Mouse (Mus musculus): ENCODE results near the gene Dgcr2. TPM values are rescaled to one million over a fixed set of nuclear protein-coding genes. Genes with fewer than 3 reads are reported as not detected.

Dgcr2 gene
- polyA plus RNA-seq, 1 experiment from 2014 or later = 119 TPM

DNA sequence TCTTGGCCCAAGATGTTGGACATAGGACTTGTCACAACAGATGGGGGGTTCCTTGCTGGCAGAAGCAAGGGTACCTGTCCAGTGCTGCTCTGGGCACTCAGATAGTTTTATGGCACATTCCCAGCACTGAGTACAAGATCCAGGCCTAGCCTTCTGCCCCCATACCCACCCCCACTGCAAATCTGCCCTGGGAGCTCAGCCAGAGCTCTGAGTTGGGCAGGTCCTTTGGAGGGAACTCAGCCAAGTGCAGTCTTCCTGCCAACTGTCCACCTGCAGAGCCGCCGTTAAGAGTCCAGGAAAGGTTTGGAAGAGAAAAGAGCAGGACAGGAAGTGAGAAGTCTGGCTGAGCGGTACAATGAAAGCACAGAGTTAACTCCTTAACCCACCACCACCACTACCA, 5.8 kb downstream of the Dgcr2 start:
- Histone ChIP-seq H3K9ac (no peak overlapping the region), H3K27me3 (replicated peaks) (no peaks in the 10 kb centered on the region), H3K4me3 (no peak overlapping the region), H3K27ac (no peak overlapping the region), H3K36me3 (replicated peaks) (no peaks in the 10 kb centered on the region), H3K4me1 (peaks cover 20% of the 10 kb centered on the region), H3K4me2 (0 out of 2 replicates have a peak overlapping the region, but pooled peaks have one; percentile 53), H3K9me3 (no peaks in the 10 kb centered on the region)
- 81% methylated on average over 3 of the region's 3 CpGs for WGBS
- no peak for ATAC-seq (replicated peaks)

GRCm38 (mm10) chr16:17891567-17891959, 6.8 kb downstream of the Dgcr2 start, which contains the start of gene Gm20518:
Gene Gm20518, minus strand, starts transcription at chr16:17891671.
- H3K4me2 ChIP-seq = peak within 1 kb of the TSS; percentile 80
- peak within 1 kb of the TSS; percentile 97 for H3K27ac ChIP-seq
- peak within 1 kb of the TSS; percentile 98 for H3K9ac ChIP-seq
- no peaks in the 10 kb centered on the region for H3K27me3 ChIP-seq (replicated peaks)
- H3K9me3 ChIP-seq = no peaks in the 10 kb centered on the region
- peak within 1 kb of the TSS; percentile 78 for H3K4me3 ChIP-seq
- H3K4me1 ChIP-seq = peaks cover 24% of the 10 kb centered on the region
- under 1% methylated on average over 37 of the region's 38 CpGs for WGBS
- H3K36me3 ChIP-seq (replicated peaks) = no peaks in the 10 kb centered on the region
- peak; percentile 97 for ATAC-seq (replicated peaks)

DNA sequence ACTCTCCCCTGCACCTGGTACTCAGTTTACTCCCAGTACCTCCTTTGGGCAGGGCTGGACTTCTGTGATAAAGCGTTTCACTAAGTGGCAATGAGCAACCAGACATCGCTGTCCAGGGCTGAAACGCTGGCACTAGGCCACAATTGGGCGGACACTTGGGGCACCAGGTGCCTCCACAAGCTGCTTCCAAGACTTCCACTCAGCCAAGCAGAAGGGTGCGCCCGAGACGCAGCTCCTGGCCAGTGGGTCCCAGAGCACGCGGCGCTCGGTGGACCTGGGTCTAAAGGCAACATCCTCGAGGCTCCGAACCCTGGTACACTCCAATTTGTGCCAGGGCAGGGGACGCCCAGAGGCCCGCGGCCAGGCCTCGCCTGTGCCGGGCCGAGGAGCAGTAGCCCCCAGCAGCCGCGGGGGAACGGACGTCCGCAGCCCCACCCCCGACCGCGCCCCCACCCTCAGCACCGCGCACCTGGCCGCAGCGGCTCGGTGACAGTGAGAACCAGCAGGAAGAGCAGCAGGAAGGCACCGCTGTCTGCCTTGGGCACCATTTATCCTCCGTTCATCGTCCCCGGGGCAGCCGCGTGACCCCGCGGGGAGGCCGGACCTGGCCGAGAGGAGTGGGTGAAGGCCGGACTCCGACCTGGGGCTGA, 7.3 kb downstream of the Dgcr2 start:
- peaks cover 27% of the 10 kb centered on the region for H3K4me1 ChIP-seq
- H3K4me3 ChIP-seq = peak overlapping the region; percentile 78
- H3K9ac ChIP-seq = peak overlapping the region; percentile 98
- no peaks in the 10 kb centered on the region for H3K27me3 ChIP-seq (replicated peaks)
- H3K9me3 ChIP-seq = no peaks in the 10 kb centered on the region
- WGBS = under 1% methylated on average over 44 of the region's 44 CpGs
- ATAC-seq (replicated peaks) = peak; percentile 68
- peak overlapping the region; percentile 97 for H3K27ac ChIP-seq
- H3K4me2 ChIP-seq = peak overlapping the region; percentile 80
- H3K36me3 ChIP-seq (replicated peaks) = no peaks in the 10 kb centered on the region

GRCm38 (mm10) chr16:17890342-17890727, 8.0 kb downstream of the Dgcr2 start:
- peaks cover 30% of the 10 kb centered on the region for H3K4me1 ChIP-seq
- H3K27ac ChIP-seq = peak overlapping the region; percentile 97; the same call in 1 of the 2 replicates
- H3K4me3 ChIP-seq = peak overlapping the region; percentile 78
- 50% methylated on average over 2 of the region's 2 CpGs for WGBS
- H3K36me3 ChIP-seq (replicated peaks) = no peaks in the 10 kb centered on the region
- H3K27me3 ChIP-seq (replicated peaks) = no peaks in the 10 kb centered on the region
- ATAC-seq (replicated peaks) = no peak
- peak overlapping the region; percentile 80 for H3K4me2 ChIP-seq
- peak overlapping the region; percentile 98 for H3K9ac ChIP-seq
- H3K9me3 ChIP-seq = no peaks in the 10 kb centered on the region

DNA sequence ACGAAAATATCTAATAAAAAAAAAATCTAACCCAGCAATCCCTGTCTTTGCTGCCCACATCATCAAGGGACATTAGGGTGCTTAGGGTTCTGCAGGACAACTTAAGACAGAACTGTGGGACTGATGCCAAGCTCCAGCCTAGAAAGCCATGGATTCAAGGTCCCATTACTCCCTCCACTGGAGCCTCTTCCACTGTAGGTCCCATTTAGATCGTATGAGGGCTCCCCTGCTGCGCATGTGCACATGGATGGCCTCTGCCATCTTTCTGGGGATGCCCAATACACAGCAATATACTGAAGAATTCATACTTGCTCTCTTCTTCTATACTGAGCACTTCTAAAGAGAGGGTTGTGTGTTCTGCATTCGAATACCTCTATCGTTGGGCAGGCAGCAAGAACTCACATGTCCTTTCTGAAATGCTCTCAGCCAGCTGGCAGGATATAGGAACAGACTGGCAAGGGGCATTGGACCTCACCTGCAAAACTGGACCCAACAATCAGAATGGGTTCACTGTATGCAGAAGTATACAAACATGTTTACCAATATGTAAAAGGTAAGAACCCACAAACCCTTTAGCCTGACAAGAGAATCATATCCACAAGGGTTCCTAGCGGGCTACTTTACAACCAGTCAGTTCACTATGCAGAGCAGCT, 8.5 kb downstream of the Dgcr2 start:
- H3K27ac ChIP-seq = no peak overlapping the region
- peak overlapping the region; percentile 80 for H3K4me2 ChIP-seq
- no peaks in the 10 kb centered on the region for H3K36me3 ChIP-seq (replicated peaks)
- H3K4me3 ChIP-seq = peak overlapping the region; percentile 78
- H3K27me3 ChIP-seq (replicated peaks) = no peaks in the 10 kb centered on the region
- H3K9me3 ChIP-seq = no peaks in the 10 kb centered on the region
- peaks cover 30% of the 10 kb centered on the region for H3K4me1 ChIP-seq
- peak overlapping the region; percentile 98 for H3K9ac ChIP-seq
- no peak for ATAC-seq (replicated peaks)
- 85% methylated on average over 6 of the region's 6 CpGs for WGBS

DNA sequence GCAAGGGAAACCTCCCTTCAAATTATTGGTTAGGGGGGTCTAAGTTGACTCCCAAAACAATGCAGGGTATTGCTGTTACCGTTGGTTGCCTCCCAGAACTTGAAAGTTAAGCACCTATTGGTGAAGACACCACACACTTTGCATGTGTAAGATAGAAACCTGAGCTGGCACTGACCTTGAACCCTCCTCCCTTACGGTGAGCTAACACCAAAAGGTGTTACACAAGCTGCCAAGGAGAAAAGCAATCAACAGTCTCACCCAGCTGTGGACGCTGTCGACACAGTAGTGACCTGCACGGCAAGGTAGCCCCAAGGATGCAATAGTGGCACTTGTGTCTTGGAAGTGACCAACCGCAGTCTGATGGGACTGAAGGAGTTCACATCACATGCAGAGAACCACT, 14.2 kb downstream of the Dgcr2 start:
- Histone ChIP-seq H3K9ac (no peak overlapping the region), H3K4me2 (no peak overlapping the region), H3K27ac (no peak overlapping the region), H3K4me3 (no peak overlapping the region), H3K36me3 (replicated peaks) (no peaks in the 10 kb centered on the region), H3K4me1 (peaks cover 13% of the 10 kb centered on the region), H3K27me3 (replicated peaks) (no peaks in the 10 kb centered on the region), H3K9me3 (no peaks in the 10 kb centered on the region)
- no peak for ATAC-seq (replicated peaks)
- WGBS = 92% methylated on average over 6 of the region's 6 CpGs

DNA sequence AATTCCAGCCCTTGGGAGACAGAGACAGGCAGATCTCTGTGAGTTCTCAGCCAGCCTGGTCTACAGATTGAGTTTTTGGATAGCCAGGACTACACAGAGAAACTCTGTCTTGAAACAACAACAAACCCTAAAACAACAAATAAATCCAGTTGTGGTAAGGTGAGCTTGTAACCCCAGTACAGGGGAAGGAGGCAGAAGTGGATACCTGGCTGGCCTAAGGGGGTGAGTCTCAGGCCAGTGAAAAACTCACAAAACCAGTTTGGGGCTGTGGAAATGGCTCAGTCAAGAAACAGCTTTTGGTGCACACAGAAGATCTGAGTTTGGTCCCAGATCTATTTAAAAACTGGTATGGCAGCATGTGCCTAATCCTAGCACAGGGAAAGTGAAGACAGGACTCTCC, 16.2 kb downstream of the Dgcr2 start:
- no peak for ATAC-seq (replicated peaks)
- Histone ChIP-seq H3K4me1 (peaks cover 13% of the 10 kb centered on the region), H3K9me3 (no peaks in the 10 kb centered on the region), H3K4me2 (no peak overlapping the region), H3K9ac (no peak overlapping the region), H3K27ac (no peak overlapping the region), H3K4me3 (no peak overlapping the region), H3K36me3 (replicated peaks) (no peaks in the 10 kb centered on the region), H3K27me3 (replicated peaks) (no peaks in the 10 kb centered on the region)

GRCm38 (mm10) chr16:17879571-17879970, 18.8 kb downstream of the Dgcr2 start:
- no peaks in the 10 kb centered on the region for H3K27me3 ChIP-seq (replicated peaks)
- H3K4me1 ChIP-seq = 0 out of 2 replicates have a peak, but pooled peaks cover 3% of the 10 kb centered on the region
- H3K4me3 ChIP-seq = no peak overlapping the region
- no peaks in the 10 kb centered on the region for H3K9me3 ChIP-seq
- WGBS = 90% methylated on average over 4 of the region's 4 CpGs
- H3K4me2 ChIP-seq = no peak overlapping the region
- no peaks in the 10 kb centered on the region for H3K36me3 ChIP-seq (replicated peaks)
- H3K9ac ChIP-seq = no peak overlapping the region
- no peak for ATAC-seq (replicated peaks)
- no peak overlapping the region for H3K27ac ChIP-seq

DNA sequence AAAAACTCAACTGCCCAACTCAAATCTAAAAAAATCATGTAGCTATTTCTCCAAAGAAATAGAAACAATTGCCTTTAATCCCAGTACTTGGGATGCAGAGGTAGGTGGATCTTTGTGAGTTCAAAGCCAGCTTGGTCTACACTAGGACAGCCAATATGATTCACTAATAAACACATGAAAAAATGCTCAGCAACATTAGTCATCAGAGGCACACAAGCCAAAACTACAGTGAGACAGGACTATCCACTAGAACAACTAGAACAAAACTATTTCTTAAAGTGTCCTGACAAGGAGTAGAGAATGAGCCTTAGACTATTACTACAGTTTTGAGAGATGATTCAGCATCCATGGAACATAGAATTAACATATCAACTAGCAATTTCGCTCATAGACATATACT, 22.3 kb downstream of the Dgcr2 start:
- H3K36me3 ChIP-seq (replicated peaks) = peaks cover 9% of the 10 kb centered on the region; the same call in 1 of the 2 replicates
- ATAC-seq (replicated peaks) = no peak
- H3K4me3 ChIP-seq = no peak overlapping the region
- no peaks in the 10 kb centered on the region for H3K9me3 ChIP-seq
- no peak overlapping the region for H3K4me2 ChIP-seq
- 95% methylated on average over 1 of the region's 1 CpGs for WGBS
- H3K27me3 ChIP-seq (replicated peaks) = no peaks in the 10 kb centered on the region
- H3K9ac ChIP-seq = no peak overlapping the region
- H3K4me1 ChIP-seq = 0 out of 2 replicates have a peak, but pooled peaks cover 3% of the 10 kb centered on the region
- no peak overlapping the region for H3K27ac ChIP-seq

DNA sequence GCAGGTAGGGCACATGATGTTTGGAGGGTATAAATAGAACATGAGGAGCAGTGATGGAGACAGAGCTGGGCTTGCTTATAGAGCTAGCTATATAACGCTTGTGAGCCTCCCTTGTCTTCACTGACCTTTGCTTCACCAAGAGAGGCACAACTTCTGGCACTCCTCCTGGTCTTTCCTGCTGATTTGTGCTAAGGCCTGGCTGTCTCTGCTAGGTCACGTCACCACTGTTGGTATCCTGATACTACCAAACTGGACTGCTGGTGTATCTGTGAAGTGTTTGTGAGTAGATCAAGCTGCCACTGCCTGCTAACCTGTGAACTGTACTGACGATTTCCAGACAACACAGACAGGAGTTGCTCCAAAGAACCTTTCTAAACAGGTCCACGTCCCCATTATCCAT, 23.2 kb downstream of the Dgcr2 start:
- H3K36me3 ChIP-seq (replicated peaks) = peaks cover 9% of the 10 kb centered on the region; the same call in 1 of the 2 replicates
- 89% methylated on average over 4 of the region's 4 CpGs for WGBS

DNA sequence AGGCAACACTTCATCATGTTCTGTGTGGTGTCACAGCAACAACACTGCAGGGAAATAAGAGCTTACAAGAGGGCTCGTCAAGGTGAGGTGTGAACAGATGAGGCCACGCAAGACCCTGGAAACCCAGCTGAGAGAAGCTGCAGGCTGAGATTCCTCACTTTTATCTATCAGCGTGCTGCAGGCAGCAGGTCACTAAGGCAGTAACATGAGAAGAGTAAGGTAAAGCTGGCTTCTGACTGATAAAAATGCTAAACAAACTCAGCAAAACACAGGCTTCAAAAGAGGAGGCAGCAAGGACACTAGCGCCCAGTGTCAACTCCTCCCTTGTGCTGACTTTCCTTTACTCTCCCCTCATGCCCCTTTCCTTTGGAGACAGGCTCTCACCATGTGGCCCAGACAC, 25.4 kb downstream of the Dgcr2 start:
- Histone ChIP-seq H3K9ac (no peak overlapping the region), H3K4me3 (no peak overlapping the region), H3K9me3 (no peaks in the 10 kb centered on the region), H3K27me3 (replicated peaks) (no peaks in the 10 kb centered on the region), H3K36me3 (replicated peaks) (peaks cover 9% of the 10 kb centered on the region; the same call in 1 of the 2 replicates), H3K4me1 (no peaks in the 10 kb centered on the region), H3K4me2 (no peak overlapping the region), H3K27ac (no peak overlapping the region)
- ATAC-seq (replicated peaks) = no peak
- 81% methylated on average over 4 of the region's 4 CpGs for WGBS

More for the DNA sequence above, 23.2 kb downstream of the Dgcr2 start:
- H3K27me3 ChIP-seq (replicated peaks) = no peaks in the 10 kb centered on the region
- H3K4me1 ChIP-seq = 0 out of 2 replicates have a peak, but pooled peaks cover 3% of the 10 kb centered on the region
- no peak overlapping the region for H3K9ac ChIP-seq
- H3K4me2 ChIP-seq = no peak overlapping the region
- ATAC-seq (replicated peaks) = no peak
- H3K9me3 ChIP-seq = no peaks in the 10 kb centered on the region
- H3K27ac ChIP-seq = no peak overlapping the region
- H3K4me3 ChIP-seq = no peak overlapping the region

GRCm38 (mm10) chr16:17871248-17871647, 27.1 kb downstream of the Dgcr2 start:
- H3K27ac ChIP-seq = no peak overlapping the region
- no peak overlapping the region for H3K4me3 ChIP-seq
- no peaks in the 10 kb centered on the region for H3K4me1 ChIP-seq
- H3K27me3 ChIP-seq (replicated peaks) = no peaks in the 10 kb centered on the region
- H3K4me2 ChIP-seq = no peak overlapping the region
- 92% methylated on average over 5 of the region's 5 CpGs for WGBS
- ATAC-seq (replicated peaks) = no peak
- H3K9me3 ChIP-seq = no peaks in the 10 kb centered on the region
- no peak overlapping the region for H3K9ac ChIP-seq
- H3K36me3 ChIP-seq (replicated peaks) = peaks cover 9% of the 10 kb centered on the region; the same call in 1 of the 2 replicates

Data from midbrain, embryonic 15.5 days (tissue).